Mouse (Mus musculus) heart, embryonic 13.5 days (tissue): Measurements from ENCODE around the gene Ica1l. TPM values are rescaled to one million over a fixed set of nuclear protein-coding genes. Genes with fewer than 3 reads are reported as not detected.
"Not testable (repeated sequence)": the region's sequence is repeated elsewhere in the genome, so short reads cannot be mapped to it uniquely, and the experiment has no call there.

ENCODE experiments used
- ATAC-seq: fragments of 200-750 bp; cut with Nextera tagmentation; 2 replicates; pipeline ENCODE4 v1.8.0; 2017; ENCODE audit warnings: moderate TSS enrichment; ENCODE audit not compliant: insufficient number of reproducible peaks, low FRiP score, low TSS enrichment; ENCODE audit errors: extremely low read depth
- H3K27ac ChIP-seq: fragments of 300-500 bp; sonication (generic); replicated peaks from 2 replicates; pipeline ENCODE4 v1.5.1; 2015; ENCODE audit warnings: moderate library complexity, mild to moderate bottlenecking, inconsistent platforms
- H3K27me3 ChIP-seq: fragments of 300-500 bp; sonication (generic); replicated peaks from 2 replicates; pipeline ENCODE4 v1.6.1; 2015; ENCODE audit warnings: mild to moderate bottlenecking, inconsistent platforms
- H3K36me3 ChIP-seq: fragments of 300-500 bp; sonication (generic); 2 replicates; pipeline ENCODE4 v1.6.1; 2015; ENCODE audit warnings: mild to moderate bottlenecking, inconsistent platforms
- H3K4me1 ChIP-seq: fragments of 300-500 bp; sonication (generic); 2 replicates; pipeline ENCODE4 v1.6.1; 2015; ENCODE audit warnings: inconsistent platforms
- H3K4me2 ChIP-seq: fragments of 300-500 bp; sonication (generic); 2 replicates; pipeline ENCODE4 v1.6.1; 2015; ENCODE audit warnings: inconsistent platforms, mild to moderate bottlenecking, moderate library complexity
- H3K4me3 ChIP-seq: fragments of 300-500 bp; sonication (generic); 2 replicates; pipeline ENCODE4 v1.5.1; 2015; ENCODE audit warnings: moderate library complexity, mild to moderate bottlenecking, inconsistent platforms
- H3K9ac ChIP-seq: fragments of 300-500 bp; sonication (generic); 2 replicates; pipeline ENCODE4 v1.6.1; 2015; ENCODE audit warnings: inconsistent platforms, mild to moderate bottlenecking, moderate library complexity
- H3K9me3 ChIP-seq: fragments of 300-500 bp; sonication (generic); 2 replicates; pipeline ENCODE4 v1.6.1; 2016; ENCODE audit warnings: inconsistent platforms
- WGBS: fragments of 180-500 bp; shearing (Covaris S2); methylation state at CpG from one replicate; pipeline ENCODE4 v1.1.7; 2015; ENCODE audit warnings: mixed read lengths; 5-methylcytosine and 5-hydroxymethylcytosine counted together
- polyA plus RNA-seq: library from polyadenylated mRNA; unstranded; fragments of >200 nt; fragmentation: Nextera tagmentation; extraction: Ambion mirVana; gene quantifications from 2 replicates; pipeline ENCODE4 v1.2.1, GENCODE M21; 2015

The Ica1l gene
- polyA plus RNA-seq = 0.49 and 0.76 TPM in 2 replicates

GRCm38 (mm10) chr1:60042796-60043469, at the start of gene Ica1l:
Ica1l (minus strand) TSS chr1:60043184.
- Histone ChIP-seq H3K4me1 (peaks cover 4% of the 10 kb centered on the region), H3K9ac (peak within 1 kb of the TSS; percentile 85), H3K36me3 (no peaks in the 10 kb centered on the region), H3K4me2 (peak within 1 kb of the TSS; percentile 97), H3K27me3 (peaks cover 26% of the 10 kb centered on the region), H3K27ac (no peak within 1 kb of the TSS), H3K9me3 (peaks cover 5% of the 10 kb centered on the region; the same call in 1 of the 2 replicates), H3K4me3 (peak within 1 kb of the TSS; percentile 81)
- peak; percentile 46; the same call in 1 of the 2 replicates for ATAC-seq
- 0% methylated on average over 86 of the region's 99 CpGs for WGBS

DNA sequence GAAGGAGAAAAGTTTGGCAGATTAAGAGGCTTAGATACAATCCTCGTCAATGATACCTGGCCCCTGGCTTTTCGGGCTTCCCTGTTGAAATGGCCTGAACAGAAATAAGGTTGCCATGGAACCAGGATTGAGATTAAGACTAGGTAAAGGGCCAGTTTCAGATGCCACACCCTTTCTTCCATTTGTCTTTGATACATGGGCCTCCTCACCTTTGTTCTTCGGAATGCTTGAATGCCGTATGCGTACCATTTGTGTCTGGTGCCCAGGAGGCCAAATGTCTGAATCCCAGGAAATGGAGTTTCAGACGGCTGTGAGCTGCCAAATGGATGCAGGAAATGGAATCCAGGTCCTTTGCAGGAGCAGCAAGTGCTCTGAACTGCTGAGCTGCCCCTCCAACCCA, 33.4 kb upstream of the Ica1l start:
- WGBS = 80% methylated on average over 6 of the region's 6 CpGs
- no peak for ATAC-seq

DNA sequence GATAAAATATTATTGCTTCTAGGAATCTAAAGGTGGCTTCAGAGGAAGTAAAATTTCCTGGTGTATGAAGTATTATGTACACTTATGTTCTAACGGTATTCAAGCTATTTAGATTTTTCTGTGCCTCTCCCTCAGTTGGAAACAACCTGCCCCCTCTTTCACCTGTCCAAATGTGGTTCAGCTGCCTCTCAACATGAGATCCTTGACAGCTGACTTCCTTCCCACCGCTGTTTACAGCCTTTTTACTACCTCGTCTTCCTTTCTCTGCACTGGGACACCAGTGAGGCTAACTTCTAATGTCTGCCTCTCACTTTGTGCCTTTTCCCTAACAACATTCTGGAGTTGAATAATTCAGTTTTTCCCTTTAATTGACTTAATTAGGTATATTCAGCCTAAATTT, 32.6 kb upstream of the Ica1l start:
- WGBS = 75% methylated on average over 3 of the region's 3 CpGs
- no peak for ATAC-seq
- H3K4me2 ChIP-seq = no peak overlapping the region

More for the DNA sequence above, 33.4 kb upstream of the Ica1l start:
- Histone ChIP-seq H3K27ac (no peak overlapping the region), H3K36me3 (peaks cover 49% of the 10 kb centered on the region), H3K4me1 (no peaks in the 10 kb centered on the region), H3K9ac (no peak overlapping the region), H3K27me3 (no peaks in the 10 kb centered on the region), H3K9me3 (no peaks in the 10 kb centered on the region), H3K4me2 (no peak overlapping the region), H3K4me3 (no peak overlapping the region)

DNA sequence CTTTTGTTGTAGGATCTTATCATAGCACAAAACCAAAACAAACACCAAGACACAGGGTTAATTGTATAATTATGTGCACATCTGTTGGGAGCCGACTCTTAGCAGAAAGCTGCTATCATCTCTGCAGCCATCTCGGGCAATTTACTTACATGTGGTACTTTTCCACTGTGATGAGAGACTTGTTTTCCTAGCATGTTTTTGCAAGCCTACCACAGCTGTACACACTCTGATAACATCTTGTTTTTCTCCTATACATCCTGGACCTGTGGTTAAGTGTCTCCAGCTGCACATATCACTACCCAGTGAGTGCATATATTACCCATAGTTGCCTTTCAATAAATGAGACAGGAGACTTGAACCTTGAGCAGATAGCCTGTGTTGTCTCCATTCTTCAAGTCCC, 32.0 kb upstream of the Ica1l start:
- no peak for ATAC-seq
- Histone ChIP-seq H3K9me3 (no peaks in the 10 kb centered on the region), H3K4me3 (no peak overlapping the region), H3K4me2 (no peak overlapping the region), H3K9ac (no peak overlapping the region), H3K27ac (no peak overlapping the region), H3K4me1 (no peaks in the 10 kb centered on the region), H3K27me3 (no peaks in the 10 kb centered on the region), H3K36me3 (peaks cover 38% of the 10 kb centered on the region)
- WGBS = 73% methylated on average over 2 of the region's 2 CpGs

More for the DNA sequence above, 32.6 kb upstream of the Ica1l start:
- no peaks in the 10 kb centered on the region for H3K9me3 ChIP-seq
- no peaks in the 10 kb centered on the region for H3K4me1 ChIP-seq
- H3K4me3 ChIP-seq = no peak overlapping the region
- H3K36me3 ChIP-seq = peaks cover 44% of the 10 kb centered on the region
- no peaks in the 10 kb centered on the region for H3K27me3 ChIP-seq
- no peak overlapping the region for H3K9ac ChIP-seq
- no peak overlapping the region for H3K27ac ChIP-seq

- not testable (repeated sequence) for H3K27ac ChIP-seq, H3K27me3 ChIP-seq, H3K9ac ChIP-seq, H3K4me2 ChIP-seq, ATAC-seq, H3K4me3 ChIP-seq, H3K36me3 ChIP-seq, H3K9me3 ChIP-seq, H3K4me1 ChIP-seq
Observed at GRCm38 (mm10) chr1:60070725-60071124, 27.7 kb upstream of the Ica1l start.

DNA sequence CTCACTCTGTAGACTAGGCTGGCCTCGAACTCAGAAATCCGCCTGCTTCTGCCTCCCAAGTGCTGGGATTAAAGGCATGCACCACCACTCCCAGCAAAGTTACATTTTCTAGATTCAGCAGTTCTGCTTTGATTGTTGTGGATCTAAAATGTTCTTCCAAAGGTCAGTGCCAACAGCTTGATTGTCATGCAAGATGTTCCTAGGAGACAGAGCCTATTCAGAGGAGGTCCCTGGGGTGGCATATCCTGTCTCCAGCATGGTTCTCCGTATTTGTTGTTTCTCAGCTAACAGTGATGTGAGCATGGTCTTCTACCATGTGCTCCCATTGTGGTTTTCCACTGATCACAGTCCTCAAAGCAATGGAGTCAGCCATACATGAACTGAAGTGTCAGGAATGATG, 13.3 kb upstream of the Ica1l start:
- no peak for ATAC-seq
- Histone ChIP-seq H3K4me3 (no peak overlapping the region), H3K4me1 (no peaks in the 10 kb centered on the region), H3K27ac (no peak overlapping the region), H3K36me3 (no peaks in the 10 kb centered on the region), H3K4me2 (no peak overlapping the region), H3K9me3 (no peaks in the 10 kb centered on the region), H3K9ac (no peak overlapping the region), H3K27me3 (no peaks in the 10 kb centered on the region)
- 75% methylated on average over 3 of the region's 3 CpGs for WGBS

- Histone ChIP-seq H3K4me1 (no peaks in the 10 kb centered on the region), H3K27ac (no peak overlapping the region), H3K9ac (no peak overlapping the region), H3K9me3 (no peaks in the 10 kb centered on the region), H3K36me3 (no peaks in the 10 kb centered on the region), H3K4me3 (no peak overlapping the region), H3K27me3 (no peaks in the 10 kb centered on the region), H3K4me2 (no peak overlapping the region)
- WGBS = 31% methylated on average over 3 of the region's 3 CpGs
- no peak for ATAC-seq
Observed at GRCm38 (mm10) chr1:60054659-60055058, 11.7 kb upstream of the Ica1l start.

GRCm38 (mm10) chr1:60047481-60047880, 4.5 kb upstream of the Ica1l start:
- not testable (repeated sequence) for ATAC-seq, H3K9ac ChIP-seq, H3K9me3 ChIP-seq, H3K36me3 ChIP-seq, H3K27ac ChIP-seq, H3K4me2 ChIP-seq, H3K4me3 ChIP-seq, H3K4me1 ChIP-seq
- H3K27me3 ChIP-seq = peaks cover 19% of the 10 kb centered on the region
- 85% methylated on average over 5 of the region's 5 CpGs for WGBS

DNA sequence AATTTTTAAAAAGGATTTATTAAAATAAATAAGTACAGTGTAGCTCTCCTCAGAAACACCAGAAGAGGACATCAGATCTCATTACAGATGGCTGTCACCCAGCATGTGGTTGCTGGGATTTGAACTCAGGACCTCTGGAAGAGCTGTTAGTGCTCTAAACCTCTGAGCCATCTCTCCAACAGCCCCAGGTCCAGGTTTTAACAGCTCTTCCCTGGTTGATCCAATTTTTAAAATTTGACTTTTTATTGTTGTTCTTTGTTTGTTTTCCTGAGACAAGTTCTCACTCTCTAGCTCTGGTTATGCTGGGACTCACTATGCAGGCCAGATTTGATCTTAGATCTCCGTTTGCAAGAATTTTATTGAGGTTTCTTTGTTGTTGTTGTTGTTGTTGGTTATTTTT, 1.6 kb upstream of the Ica1l start:
- no peak overlapping the region for H3K9ac ChIP-seq
- no peak for ATAC-seq
- H3K4me3 ChIP-seq = no peak overlapping the region
- WGBS = 83% methylated on average over 1 of the region's 1 CpGs
- peaks cover 4% of the 10 kb centered on the region for H3K4me1 ChIP-seq
- no peak overlapping the region for H3K4me2 ChIP-seq
- no peaks in the 10 kb centered on the region for H3K36me3 ChIP-seq
- H3K27ac ChIP-seq = no peak overlapping the region
- peaks cover 5% of the 10 kb centered on the region; the same call in 1 of the 2 replicates for H3K9me3 ChIP-seq
- H3K27me3 ChIP-seq = peaks cover 26% of the 10 kb centered on the region

- Histone ChIP-seq H3K4me2 (peak overlapping the region; percentile 97), H3K9me3 (0 out of 2 replicates have a peak, but pooled peaks cover 1% of the 10 kb centered on the region), H3K27me3 (peaks cover 26% of the 10 kb centered on the region), H3K27ac (no peak overlapping the region), H3K36me3 (no peaks in the 10 kb centered on the region), H3K4me1 (peaks cover 4% of the 10 kb centered on the region), H3K9ac (peak overlapping the region; percentile 85), H3K4me3 (peak overlapping the region; percentile 81)
- no peak for ATAC-seq
- 3% methylated on average over 19 of the region's 19 CpGs for WGBS
Observed at GRCm38 (mm10) chr1:60042398-60042795, 587 bp downstream of the Ica1l start.

- no peak for ATAC-seq
- WGBS = 83% methylated on average over 2 of the region's 2 CpGs
- H3K4me2 ChIP-seq = no peak overlapping the region
- no peak overlapping the region for H3K9ac ChIP-seq
- no peaks in the 10 kb centered on the region for H3K4me1 ChIP-seq
- no peak overlapping the region for H3K27ac ChIP-seq
- no peaks in the 10 kb centered on the region for H3K27me3 ChIP-seq
- H3K36me3 ChIP-seq = no peaks in the 10 kb centered on the region
- H3K4me3 ChIP-seq = no peak overlapping the region
- no peaks in the 10 kb centered on the region for H3K9me3 ChIP-seq
Observed at GRCm38 (mm10) chr1:60035044-60035443, 7.9 kb downstream of the Ica1l start.

DNA sequence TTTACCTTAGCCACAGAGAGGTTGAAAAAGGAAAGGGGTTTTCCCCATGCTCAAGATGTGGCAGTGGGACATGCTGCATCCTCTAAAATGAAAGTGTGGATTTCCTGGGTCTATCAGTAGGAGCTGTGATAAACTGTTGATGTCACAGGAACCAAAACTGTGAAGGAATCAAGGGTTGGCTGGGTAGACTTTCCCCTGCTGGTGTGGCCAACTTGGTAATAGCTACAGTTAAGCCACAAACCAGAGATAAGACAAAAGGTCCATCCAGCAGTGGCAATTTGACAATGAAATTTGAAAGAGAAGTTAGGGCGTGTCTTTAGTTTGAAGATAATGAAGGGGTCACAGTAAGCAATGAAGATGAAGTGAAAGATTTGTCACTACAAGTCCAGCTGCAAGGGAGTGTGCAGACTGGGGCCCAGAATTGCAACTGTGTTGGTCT, 25.9 kb downstream of the Ica1l start:
- no peaks in the 10 kb centered on the region for H3K4me1 ChIP-seq
- H3K4me2 ChIP-seq = no peak overlapping the region
- no peak overlapping the region for H3K27ac ChIP-seq
- no peaks in the 10 kb centered on the region for H3K9me3 ChIP-seq
- H3K4me3 ChIP-seq = no peak overlapping the region
- no peak overlapping the region for H3K9ac ChIP-seq
- no peaks in the 10 kb centered on the region for H3K27me3 ChIP-seq
- H3K36me3 ChIP-seq = no peaks in the 10 kb centered on the region
- WGBS = 83% methylated on average over 1 of the region's 1 CpGs
- no peak for ATAC-seq
